Mouse (Mus musculus): ENCODE results near the gene Erbb2. TPM values are rescaled to one million over a fixed set of nuclear protein-coding genes. Genes with fewer than 3 reads are reported as not detected.

Erbb2 gene
- polyA plus RNA-seq, 1 experiment = 4.0 TPM

- peaks cover 4% of the 10 kb centered on the region; the same call in 1 of the 2 replicates for H3K36me3 ChIP-seq (ENCODE audit: control insufficient read depth, insufficient read depth, low read length)
- TF ChIP-seq POLR2A (IDR thresholded peaks at IDR 0.05; ENCODE audit: low read depth, low read length) = no peak
- TF ChIP-seq CTCF (IDR thresholded peaks at IDR 0.05; ENCODE audit: extremely low read depth, insufficient read depth, insufficient read length, insufficient replicate concordance) = no peak
- H3K27me3 ChIP-seq (ENCODE audit: control insufficient read depth, insufficient read depth, low read length) = no peaks in the 10 kb centered on the region
- H3K4me1 ChIP-seq (ENCODE audit: control insufficient read depth, insufficient read depth, insufficient read length) = no peaks in the 10 kb centered on the region
- 80% methylated on average over 8 of the region's 8 CpGs for WGBS
- no peak overlapping the region for H3K4me3 ChIP-seq (ENCODE audit: extremely low read depth, insufficient read depth, insufficient read length)
- H3K27ac ChIP-seq (ENCODE audit: insufficient read depth, low read length) = no peak overlapping the region
- DNase-seq (ENCODE audit: low read depth in 1 of 2, low spot score in 2 of 2) = no peak
Measured at GRCm38 (mm10) chr11:98384721-98385637, 27.3 kb upstream of the Erbb2 start.

- TF ChIP-seq POLR2A (IDR thresholded peaks at IDR 0.05; ENCODE audit: low read depth, low read length) (no peak), CTCF (IDR thresholded peaks at IDR 0.05; ENCODE audit: extremely low read depth, insufficient read depth, insufficient read length, insufficient replicate concordance) (no peak)
- Histone ChIP-seq H3K27me3 (ENCODE audit: control insufficient read depth, insufficient read depth, low read length) (no peaks in the 10 kb centered on the region), H3K36me3 (ENCODE audit: control insufficient read depth, insufficient read depth, low read length) (no peaks in the 10 kb centered on the region), H3K4me1 (ENCODE audit: control insufficient read depth, insufficient read depth, insufficient read length) (no peaks in the 10 kb centered on the region), H3K4me3 (ENCODE audit: extremely low read depth, insufficient read depth, insufficient read length) (no peak within 1 kb of the TSS), H3K27ac (ENCODE audit: insufficient read depth, low read length) (no peak within 1 kb of the TSS)
- no peak for DNase-seq (ENCODE audit: low read depth in 1 of 2, low spot score in 2 of 2)
- 66% methylated on average over 25 of the region's 25 CpGs for WGBS
Measured at GRCm38 (mm10) chr11:98385638-98386585, 26.4 kb upstream of the Erbb2 start, which contains the start of gene Pnmt. Gene Pnmt (plus strand): TSS chr11:98386450.

GRCm38 (mm10) chr11:98386596-98386995, 25.7 kb upstream of the Erbb2 start:
- no peaks in the 10 kb centered on the region for H3K27me3 ChIP-seq (ENCODE audit: control insufficient read depth, insufficient read depth, low read length)
- no peaks in the 10 kb centered on the region for H3K36me3 ChIP-seq (ENCODE audit: control insufficient read depth, insufficient read depth, low read length)
- H3K4me1 ChIP-seq (ENCODE audit: control insufficient read depth, insufficient read depth, insufficient read length) = no peaks in the 10 kb centered on the region
- 23% methylated on average over 24 of the region's 24 CpGs for WGBS
- TF ChIP-seq POLR2A (IDR thresholded peaks at IDR 0.05; ENCODE audit: low read depth, low read length) = no peak
- no peak for TF ChIP-seq CTCF (IDR thresholded peaks at IDR 0.05; ENCODE audit: extremely low read depth, insufficient read depth, insufficient read length, insufficient replicate concordance)
- DNase-seq (ENCODE audit: low read depth in 1 of 2, low spot score in 2 of 2) = no peak
- H3K27ac ChIP-seq (ENCODE audit: insufficient read depth, low read length) = no peak overlapping the region
- H3K4me3 ChIP-seq (ENCODE audit: extremely low read depth, insufficient read depth, insufficient read length) = no peak overlapping the region

DNA sequence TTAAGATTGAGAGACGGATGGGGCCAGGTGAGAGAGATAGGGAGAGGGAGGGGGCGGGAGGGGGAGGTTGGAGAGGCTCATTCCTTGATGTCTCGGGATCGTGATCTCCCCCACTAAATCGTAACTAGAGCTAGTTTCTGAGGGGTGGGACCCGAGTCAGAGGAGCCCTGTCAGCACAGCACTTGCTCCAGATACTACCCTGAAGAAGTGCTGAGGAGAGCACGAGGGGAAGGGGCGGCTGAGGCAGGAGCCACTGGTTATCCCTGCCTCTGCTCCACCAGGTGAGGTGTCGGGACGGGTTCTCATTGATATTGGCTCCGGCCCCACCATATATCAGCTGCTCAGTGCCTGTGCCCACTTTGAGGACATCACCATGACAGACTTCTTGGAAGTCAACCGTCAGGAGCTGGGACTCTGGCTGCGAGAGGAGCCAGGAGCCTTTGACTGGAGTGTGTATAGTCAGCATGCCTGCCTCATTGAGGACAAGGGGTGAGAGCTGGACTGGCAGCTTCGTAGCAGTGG, 25.2 kb upstream of the Erbb2 start:
- Histone ChIP-seq H3K27me3 (ENCODE audit: control insufficient read depth, insufficient read depth, low read length) (no peaks in the 10 kb centered on the region), H3K4me1 (ENCODE audit: control insufficient read depth, insufficient read depth, insufficient read length) (no peaks in the 10 kb centered on the region), H3K27ac (ENCODE audit: insufficient read depth, low read length) (no peak overlapping the region), H3K36me3 (ENCODE audit: control insufficient read depth, insufficient read depth, low read length) (no peaks in the 10 kb centered on the region), H3K4me3 (ENCODE audit: extremely low read depth, insufficient read depth, insufficient read length) (no peak overlapping the region)
- 75% methylated on average over 14 of the region's 14 CpGs for WGBS
- no peak for DNase-seq (ENCODE audit: low read depth in 1 of 2, low spot score in 2 of 2)
- no peak for TF ChIP-seq POLR2A (IDR thresholded peaks at IDR 0.05; ENCODE audit: low read depth, low read length)
- no peak for TF ChIP-seq CTCF (IDR thresholded peaks at IDR 0.05; ENCODE audit: extremely low read depth, insufficient read depth, insufficient read length, insufficient replicate concordance)

GRCm38 (mm10) chr11:98388282-98388681, 24.0 kb upstream of the Erbb2 start:
- DNase-seq (ENCODE audit: low read depth in 1 of 2, low spot score in 2 of 2) = no peak
- Histone ChIP-seq H3K27me3 (ENCODE audit: control insufficient read depth, insufficient read depth, low read length) (no peaks in the 10 kb centered on the region), H3K36me3 (ENCODE audit: control insufficient read depth, insufficient read depth, low read length) (no peaks in the 10 kb centered on the region), H3K27ac (ENCODE audit: insufficient read depth, low read length) (no peak overlapping the region), H3K4me1 (ENCODE audit: control insufficient read depth, insufficient read depth, insufficient read length) (no peaks in the 10 kb centered on the region), H3K4me3 (ENCODE audit: extremely low read depth, insufficient read depth, insufficient read length) (no peak overlapping the region)
- TF ChIP-seq CTCF (IDR thresholded peaks at IDR 0.05; ENCODE audit: extremely low read depth, insufficient read depth, insufficient read length, insufficient replicate concordance) = no peak
- TF ChIP-seq POLR2A (IDR thresholded peaks at IDR 0.05; ENCODE audit: low read depth, low read length) = no peak
- WGBS = 83% methylated on average over 10 of the region's 10 CpGs

- Histone ChIP-seq H3K27me3 (ENCODE audit: control insufficient read depth, insufficient read depth, low read length) (no peaks in the 10 kb centered on the region), H3K4me3 (ENCODE audit: extremely low read depth, insufficient read depth, insufficient read length) (no peak overlapping the region), H3K36me3 (ENCODE audit: control insufficient read depth, insufficient read depth, low read length) (no peaks in the 10 kb centered on the region), H3K27ac (ENCODE audit: insufficient read depth, low read length) (no peak overlapping the region), H3K4me1 (ENCODE audit: control insufficient read depth, insufficient read depth, insufficient read length) (no peaks in the 10 kb centered on the region)
- DNase-seq (ENCODE audit: low read depth in 1 of 2, low spot score in 2 of 2) = peak in 1 of 2 experiments; percentile 40
- WGBS = 18% methylated on average over 9 of the region's 9 CpGs
- TF ChIP-seq POLR2A (IDR thresholded peaks at IDR 0.05; ENCODE audit: low read depth, low read length) (no peak), CTCF (IDR thresholded peaks at IDR 0.05; ENCODE audit: extremely low read depth, insufficient read depth, insufficient read length, insufficient replicate concordance) (peak; percentile 47; the same call in 1 of the 2 replicates)
Measured at GRCm38 (mm10) chr11:98389221-98389780, 23.0 kb upstream of the Erbb2 start.

Measured in spleen, adult 2 months (tissue).